Mouse (Mus musculus): ENCODE results near the gene Pold1.

Gene Pold1

GRCm38 (mm10) chr7:44581637-44582036, 33.0 kb upstream of the Pold1 start:
- DNase-seq (ENCODE audit: low read depth), result no peak

- DNase-seq (ENCODE audit: low read depth), result no peak
These were observed 27.7 kb upstream of the Pold1 start for GRCm38 (mm10) chr7:44576333-44576844.

GRCm38 (mm10) chr7:44572956-44573484, 24.4 kb upstream of the Pold1 start:
- no peak for DNase-seq (ENCODE audit: low read depth)

GRCm38 (mm10) chr7:44572213-44572701, 23.6 kb upstream of the Pold1 start, which contains the start of gene Napsa:
Gene Napsa (plus strand): TSS chr7:44572380.
- no peak for DNase-seq (ENCODE audit: low read depth)

- no peak for DNase-seq (ENCODE audit: low read depth)
These were observed 23.2 kb upstream of the Pold1 start for GRCm38 (mm10) chr7:44571811-44572210.

- DNase-seq (ENCODE audit: low read depth), result no peak
These were observed 22.3 kb upstream of the Pold1 start for GRCm38 (mm10) chr7:44570989-44571388.

GRCm38 (mm10) chr7:44568803-44569202, 20.2 kb upstream of the Pold1 start:
- no peak for DNase-seq (ENCODE audit: low read depth)

GRCm38 (mm10) chr7:44565414-44565813, 16.8 kb upstream of the Pold1 start:
- no peak for DNase-seq (ENCODE audit: low read depth)

- DNase-seq (ENCODE audit: low read depth), result no peak
These were observed 15.8 kb upstream of the Pold1 start for GRCm38 (mm10) chr7:44564486-44564885.

GRCm38 (mm10) chr7:44563284-44563683, 14.6 kb upstream of the Pold1 start:
- DNase-seq (ENCODE audit: low read depth), result no peak

GRCm38 (mm10) chr7:44560435-44561400, 12.1 kb upstream of the Pold1 start:
- peak; percentile 82 for DNase-seq (ENCODE audit: low read depth)

- DNase-seq (ENCODE audit: low read depth), result no peak
These were observed 9.0 kb upstream of the Pold1 start for GRCm38 (mm10) chr7:44557629-44558028.

GRCm38 (mm10) chr7:44553826-44554225, 5.2 kb upstream of the Pold1 start, which contains the start of gene Nr1h2:
Gene Nr1h2 (minus strand): TSS chr7:44553951.
- peak; percentile 93 for DNase-seq (ENCODE audit: low read depth)

- DNase-seq (ENCODE audit: low read depth), result peak; percentile 91
These were observed 4.6 kb upstream of the Pold1 start for GRCm38 (mm10) chr7:44553196-44553764.

GRCm38 (mm10) chr7:44552141-44552908, 3.7 kb upstream of the Pold1 start:
- DNase-seq (ENCODE audit: low read depth), result no peak

- no peak for DNase-seq (ENCODE audit: low read depth)
These were observed 3.1 kb upstream of the Pold1 start for GRCm38 (mm10) chr7:44551731-44552130.

GRCm38 (mm10) chr7:44551301-44551700, 2.7 kb upstream of the Pold1 start:
- DNase-seq (ENCODE audit: low read depth), result no peak

GRCm38 (mm10) chr7:44550409-44550678, 1.7 kb upstream of the Pold1 start:
- DNase-seq (ENCODE audit: low read depth), result no peak

- DNase-seq (ENCODE audit: low read depth), result no peak
These were observed 1.2 kb upstream of the Pold1 start for GRCm38 (mm10) chr7:44549621-44550408.

GRCm38 (mm10) chr7:44547725-44548124, 924 bp downstream of the Pold1 start:
- no peak for DNase-seq (ENCODE audit: low read depth)

GRCm38 (mm10) chr7:44547041-44547440, 1.6 kb downstream of the Pold1 start:
- DNase-seq (ENCODE audit: low read depth), result no peak
